Mouse (Mus musculus) limb, embryonic 11.5 days (tissue): ENCODE measurements at regions not wholly inside any gene's neighbourhood (a gene's known extent, or its start where the extent isn't known, plus 50 kb on each side); places are given as distances from the start of the nearest gene placed in this dataset.

Experiments
- ATAC-seq: fragments of 200-750 bp; cut with Nextera tagmentation; 2 replicates; pipeline ENCODE4 v1.8.0; 2017; ENCODE audit warnings: low read depth; ENCODE audit not compliant: insufficient number of reproducible peaks, low FRiP score, low TSS enrichment
- DNase-seq: peaks from one replicate; pipeline ENCODE4 v3.0.0-alpha.2; 2015; ENCODE audit warnings: low spot score
- H3K27ac ChIP-seq: fragments of 300-500 bp; sonication (generic); replicated peaks from 2 replicates; pipeline ENCODE4 v1.5.1; 2014; ENCODE audit warnings: low read depth, mild to moderate bottlenecking, low read length
- H3K27me3 ChIP-seq: fragments of 300-500 bp; sonication (generic); 2 replicates; pipeline ENCODE4 v1.6.1; 2014; ENCODE audit warnings: mild to moderate bottlenecking, low read length, mixed read lengths; ENCODE audit not compliant: control insufficient read depth, insufficient read depth
- H3K36me3 ChIP-seq: fragments of 300-500 bp; sonication (generic); 2 replicates; pipeline ENCODE4 v1.6.1; 2014; ENCODE audit warnings: mild to moderate bottlenecking, low read length, moderate library complexity, mixed read lengths; ENCODE audit not compliant: control insufficient read depth, insufficient read depth
- H3K4me1 ChIP-seq: fragments of 300-500 bp; sonication (generic); 2 replicates; pipeline ENCODE4 v1.6.1; 2014; ENCODE audit warnings: low read length, mixed read lengths; ENCODE audit not compliant: control insufficient read depth, insufficient read depth
- H3K4me2 ChIP-seq: fragments of 300-500 bp; sonication (generic); 2 replicates; pipeline ENCODE4 v1.6.1; 2014; ENCODE audit warnings: low read depth, mild to moderate bottlenecking, moderate library complexity; ENCODE audit not compliant: severe bottlenecking
- H3K4me3 ChIP-seq: fragments of 300-500 bp; sonication (generic); 2 replicates; pipeline ENCODE4 v1.5.1; 2014; ENCODE audit warnings: low read depth, low read length
- H3K9ac ChIP-seq: fragments of 300-500 bp; sonication (generic); 2 replicates; pipeline ENCODE4 v1.6.1; 2014; ENCODE audit warnings: mild to moderate bottlenecking, low read length
- H3K9me3 ChIP-seq: fragments of 300-500 bp; sonication (generic); 2 replicates; pipeline ENCODE4 v1.6.1; 2016; ENCODE audit warnings: low read length; ENCODE audit not compliant: control insufficient read depth
- WGBS: fragments of 180-500 bp; shearing (Covaris S2); extraction: QIAGEN DNeasy Blood & Tissue Kit; methylation state at CpG from one replicate; pipeline ENCODE4 v1.1.7; 2014; 5-methylcytosine and 5-hydroxymethylcytosine counted together

DNA sequence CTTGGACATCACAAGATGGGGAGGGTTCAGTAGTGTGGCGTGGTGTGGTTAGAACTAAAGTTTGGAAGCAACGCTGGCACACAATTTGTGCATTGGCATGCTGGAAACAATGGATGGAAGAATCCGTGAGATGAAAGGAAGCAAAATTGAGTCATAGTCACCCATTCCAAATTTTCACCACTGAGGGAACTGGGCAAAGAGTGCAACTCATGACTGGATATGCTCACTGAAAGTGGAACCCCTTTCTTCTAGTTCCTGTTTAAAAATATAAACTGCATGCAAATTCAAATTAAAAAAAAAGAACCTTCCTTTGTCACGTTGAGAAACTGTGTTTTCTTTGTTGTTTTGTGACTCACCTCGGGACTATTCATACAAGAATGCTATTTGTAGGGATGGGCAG is 269.5 kb upstream of the Kcnj16 start:
- no peak for ATAC-seq

DNA sequence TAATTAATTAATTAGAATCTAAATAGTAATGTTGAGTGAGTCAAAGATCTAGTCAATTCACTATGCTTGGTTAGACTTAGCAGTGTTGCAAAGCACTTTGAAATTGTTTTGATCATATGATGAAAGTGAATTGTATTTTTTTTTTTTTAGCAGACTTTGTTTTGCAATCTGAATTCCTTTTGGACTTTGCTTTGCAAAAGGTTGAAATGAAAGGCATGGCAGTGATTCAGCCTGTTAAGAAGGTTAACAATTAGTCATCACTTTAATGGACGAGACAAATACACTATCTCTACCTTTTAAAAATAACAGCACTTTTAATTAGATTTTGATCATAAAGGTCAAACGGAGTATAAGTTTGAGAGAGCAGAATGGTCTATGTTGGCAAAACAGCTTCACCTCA is 266.9 kb upstream of the Kcnj16 start:
- Histone ChIP-seq H3K9me3 (no peaks in the 10 kb centered on the region), H3K9ac (no peak overlapping the region), H3K4me3 (no peak overlapping the region), H3K36me3 (no peaks in the 10 kb centered on the region), H3K4me2 (no peak overlapping the region), H3K27ac (no peak overlapping the region), H3K27me3 (no peaks in the 10 kb centered on the region), H3K4me1 (no peaks in the 10 kb centered on the region)
- DNase-seq (no peak), ATAC-seq (no peak)
- 84% methylated on average over 2 of the region's 2 CpGs for WGBS

More for the DNA sequence above, 269.5 kb upstream of the Kcnj16 start:
- Histone ChIP-seq H3K36me3 (no peaks in the 10 kb centered on the region), H3K9me3 (no peaks in the 10 kb centered on the region), H3K4me3 (no peak overlapping the region), H3K9ac (no peak overlapping the region), H3K27ac (no peak overlapping the region), H3K4me2 (no peak overlapping the region), H3K27me3 (no peaks in the 10 kb centered on the region), H3K4me1 (no peaks in the 10 kb centered on the region)
- DNase-seq: no peak
- 91% methylated on average over 5 of the region's 5 CpGs for WGBS

DNA sequence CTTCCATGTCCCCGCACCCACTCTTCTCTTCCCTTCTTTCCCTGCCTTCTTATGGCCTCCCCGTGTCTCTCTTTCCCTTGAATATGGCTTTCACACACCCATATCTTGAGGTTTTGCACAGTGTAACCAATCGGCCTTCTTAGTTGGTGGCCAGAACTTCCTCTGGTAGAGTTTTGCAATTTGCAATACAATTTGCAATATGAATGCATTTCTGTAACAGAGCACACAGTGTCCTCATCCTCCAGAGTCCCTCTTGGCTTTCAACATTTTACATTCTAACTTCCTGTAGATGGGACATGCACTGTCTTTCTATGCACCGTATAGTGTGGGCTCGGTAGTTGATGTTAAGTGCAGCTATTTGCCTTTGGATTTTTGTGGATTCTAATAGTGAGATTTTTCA is 265.7 kb upstream of the Kcnj16 start:
- H3K4me3 ChIP-seq: no peak overlapping the region
- no peaks in the 10 kb centered on the region for H3K36me3 ChIP-seq
- no peak overlapping the region for H3K9ac ChIP-seq
- H3K4me1 ChIP-seq: no peaks in the 10 kb centered on the region
- H3K4me2 ChIP-seq: no peak overlapping the region
- DNase-seq: no peak
- no peak for ATAC-seq
- H3K9me3 ChIP-seq: no peaks in the 10 kb centered on the region
- WGBS: 90% methylated on average over 5 of the region's 5 CpGs
- H3K27me3 ChIP-seq: no peaks in the 10 kb centered on the region
- no peak overlapping the region for H3K27ac ChIP-seq

DNA sequence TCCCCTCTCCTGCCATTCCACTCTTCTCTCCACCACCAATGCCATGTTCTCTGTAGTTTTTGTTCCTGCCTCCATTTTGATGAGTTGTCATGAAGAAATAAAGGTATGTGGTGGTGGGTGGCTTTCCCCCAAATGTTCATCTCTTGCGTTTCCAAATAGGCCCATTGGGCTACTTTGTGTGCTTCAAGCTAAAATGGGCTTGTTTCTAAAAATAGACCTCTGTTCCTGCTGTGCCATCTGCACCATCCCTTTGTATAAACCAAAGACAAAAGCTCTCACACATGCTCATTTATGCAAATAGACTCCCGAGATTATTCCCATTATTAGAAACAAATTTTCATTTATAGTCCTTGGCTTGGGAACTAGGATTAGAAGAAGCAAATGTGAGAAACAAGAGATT is 264.3 kb upstream of the Kcnj16 start:
- Histone ChIP-seq H3K27me3 (no peaks in the 10 kb centered on the region), H3K4me3 (no peak overlapping the region), H3K9ac (no peak overlapping the region), H3K4me2 (no peak overlapping the region), H3K4me1 (no peaks in the 10 kb centered on the region), H3K36me3 (no peaks in the 10 kb centered on the region), H3K27ac (no peak overlapping the region), H3K9me3 (no peaks in the 10 kb centered on the region)
- no peak for ATAC-seq
- WGBS: 94% methylated on average over 2 of the region's 2 CpGs
- DNase-seq: no peak

DNA sequence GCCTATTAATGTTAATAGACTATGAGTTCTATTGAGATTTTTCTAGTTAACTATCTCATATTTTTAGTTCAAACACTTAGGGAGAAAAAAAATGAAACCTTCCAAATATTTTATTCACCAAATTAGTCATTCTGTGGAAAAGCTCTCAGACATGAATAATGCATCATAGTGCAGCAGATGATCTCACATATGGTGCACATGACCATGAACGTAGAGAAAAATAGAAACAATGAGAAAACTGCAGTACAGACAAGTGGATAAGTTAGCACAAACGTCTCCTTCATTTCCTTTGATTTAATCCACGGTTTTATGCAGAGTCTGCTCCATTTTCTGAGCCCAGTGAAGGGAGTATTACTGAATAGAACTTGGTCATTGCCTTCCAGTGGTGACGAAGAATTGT is 260.5 kb upstream of the Kcnj16 start:
- H3K4me2 ChIP-seq: no peak overlapping the region
- WGBS: 90% methylated on average over 4 of the region's 4 CpGs
- H3K9me3 ChIP-seq: no peaks in the 10 kb centered on the region
- no peak overlapping the region for H3K27ac ChIP-seq
- H3K4me1 ChIP-seq: no peaks in the 10 kb centered on the region
- no peaks in the 10 kb centered on the region for H3K36me3 ChIP-seq
- H3K9ac ChIP-seq: no peak overlapping the region
- no peak overlapping the region for H3K4me3 ChIP-seq
- no peak for DNase-seq
- no peaks in the 10 kb centered on the region for H3K27me3 ChIP-seq
- ATAC-seq: no peak

DNA sequence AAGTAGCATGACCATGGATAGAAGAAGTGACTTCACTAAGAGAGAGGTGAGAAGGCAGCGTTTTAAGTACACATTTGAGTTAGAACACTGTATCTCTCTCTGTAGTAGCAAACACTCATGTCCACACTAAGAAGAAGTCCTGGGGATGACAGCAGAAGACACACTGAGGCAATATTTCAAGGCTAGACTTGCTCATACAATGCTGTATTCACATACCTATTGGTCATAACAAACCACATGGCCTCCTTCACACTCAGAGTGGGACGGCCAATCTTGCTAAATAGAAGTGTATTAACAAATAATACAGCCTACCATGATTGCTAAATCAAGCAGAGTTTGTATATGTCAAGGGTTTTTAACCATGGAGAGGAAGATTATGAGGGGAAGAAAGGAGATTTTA is 252.5 kb upstream of the Kcnj16 start:
- no peak overlapping the region for H3K9ac ChIP-seq
- no peaks in the 10 kb centered on the region for H3K9me3 ChIP-seq
- no peak overlapping the region for H3K27ac ChIP-seq
- no peaks in the 10 kb centered on the region for H3K36me3 ChIP-seq
- H3K4me3 ChIP-seq: no peak overlapping the region
- H3K27me3 ChIP-seq: no peaks in the 10 kb centered on the region
- no peak for ATAC-seq
- 91% methylated on average over 2 of the region's 2 CpGs for WGBS
- no peak overlapping the region for H3K4me2 ChIP-seq
- no peak for DNase-seq
- no peaks in the 10 kb centered on the region for H3K4me1 ChIP-seq

DNA sequence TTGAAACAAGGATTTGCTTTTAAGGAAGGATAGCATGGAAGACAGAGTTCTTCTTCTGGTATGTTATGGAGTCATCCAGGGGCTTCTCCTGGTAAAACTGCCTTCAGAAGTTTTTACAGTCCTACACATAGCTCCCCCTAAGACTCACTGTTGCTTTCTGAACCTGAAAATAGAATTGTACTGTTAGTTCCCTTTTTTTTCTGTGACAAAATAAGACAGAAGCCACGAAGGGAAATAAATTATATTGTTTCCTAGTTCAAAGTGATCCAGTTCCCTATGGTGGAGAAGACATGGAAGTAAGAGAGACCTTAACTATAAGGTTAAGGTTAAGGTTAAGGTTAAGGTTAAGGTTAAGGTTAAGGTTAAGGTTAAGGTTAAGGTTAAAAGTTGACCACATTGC is 251.5 kb upstream of the Kcnj16 start:
- Histone ChIP-seq H3K4me1 (no peaks in the 10 kb centered on the region), H3K4me3 (no peak overlapping the region), H3K36me3 (no peaks in the 10 kb centered on the region), H3K9me3 (no peaks in the 10 kb centered on the region), H3K9ac (no peak overlapping the region), H3K4me2 (no peak overlapping the region), H3K27me3 (no peaks in the 10 kb centered on the region), H3K27ac (no peak overlapping the region)
- no peak for ATAC-seq
- DNase-seq: no peak
- 70% methylated on average over 1 of the region's 1 CpGs for WGBS

DNA sequence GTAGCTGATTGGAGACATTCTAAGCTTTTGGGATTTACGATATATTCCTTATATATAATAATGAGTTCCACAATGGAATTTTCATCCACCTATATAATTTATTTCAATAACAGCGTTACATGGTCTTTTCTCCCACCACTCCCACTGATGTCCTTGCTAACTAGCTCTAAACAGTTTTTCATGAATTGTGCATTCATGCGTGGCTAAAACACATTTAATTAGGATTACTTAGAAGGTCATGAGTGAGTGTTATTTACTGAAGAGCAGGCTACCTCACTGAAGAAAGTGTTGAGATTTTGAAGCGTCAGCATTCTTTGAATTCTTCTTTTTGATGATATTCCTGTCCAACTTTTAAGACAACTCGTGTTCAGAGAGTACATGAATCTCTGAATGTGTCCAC is 245.1 kb upstream of the Kcnj16 start:
- no peak for ATAC-seq
- Histone ChIP-seq H3K27ac (no peak overlapping the region), H3K36me3 (no peaks in the 10 kb centered on the region), H3K4me3 (no peak overlapping the region), H3K9ac (no peak overlapping the region), H3K4me2 (no peak overlapping the region), H3K27me3 (no peaks in the 10 kb centered on the region), H3K9me3 (no peaks in the 10 kb centered on the region), H3K4me1 (no peaks in the 10 kb centered on the region)
- WGBS: 89% methylated on average over 5 of the region's 5 CpGs
- no peak for DNase-seq

DNA sequence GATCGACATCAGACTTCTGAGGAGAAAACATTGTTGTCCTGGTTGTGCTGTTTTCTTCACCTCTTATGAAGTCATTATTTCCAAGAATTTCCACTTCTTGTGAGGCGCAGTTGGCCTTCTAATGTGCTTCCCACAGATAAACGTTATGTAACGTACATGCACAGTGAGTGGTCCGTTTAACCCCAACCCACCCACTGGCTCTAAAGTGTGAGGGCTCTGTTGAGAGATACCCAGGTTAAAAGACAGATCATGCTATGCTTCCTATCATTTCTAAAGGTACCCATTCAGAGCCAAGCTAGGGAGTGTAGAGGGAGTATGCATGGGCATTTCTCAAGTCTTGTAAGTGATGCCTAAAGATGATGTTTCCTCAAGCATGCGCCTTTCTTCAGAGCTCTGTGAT is 243.9 kb upstream of the Kcnj16 start:
- 87% methylated on average over 6 of the region's 6 CpGs for WGBS
- H3K9me3 ChIP-seq: no peaks in the 10 kb centered on the region
- no peak overlapping the region for H3K4me3 ChIP-seq
- no peaks in the 10 kb centered on the region for H3K36me3 ChIP-seq
- H3K4me2 ChIP-seq: no peak overlapping the region
- no peak for DNase-seq
- no peaks in the 10 kb centered on the region for H3K27me3 ChIP-seq
- no peaks in the 10 kb centered on the region for H3K4me1 ChIP-seq
- no peak overlapping the region for H3K9ac ChIP-seq
- no peak overlapping the region for H3K27ac ChIP-seq
- no peak for ATAC-seq
